Mouse (Mus musculus): Measurements from ENCODE around the gene Akirin1. TPM values are rescaled to one million over a fixed set of nuclear protein-coding genes. Genes with fewer than 3 reads are reported as not detected.

The Akirin1 gene
- polyA plus RNA-seq, 1 experiment from 2014 or later = 48.2 TPM

Other genes with a start within 250 kb of the Akirin1 start
- 43.2 and 47.4 TPM in 2 replicates for gene Macf1, start 66.0 kb downstream of the Akirin1 start, polyA plus RNA-seq (2015; fragmentation: Nextera tagmentation; extraction: Ambion mirVana)
- 305 and 309 TPM in 2 replicates for gene Ndufs5, start 32.1 kb downstream of the Akirin1 start, polyA plus RNA-seq (2015; fragmentation: Nextera tagmentation; extraction: Ambion mirVana)
- 7.1 and 7.4 TPM in 2 replicates for gene Rhbdl2, start 37.5 kb upstream of the Akirin1 start, polyA plus RNA-seq (2015; fragmentation: Nextera tagmentation; extraction: Ambion mirVana)
- 0.15 TPM in 1 of 2 replicates, not detected in the other for gene 4933427I04Rik, start 109.3 kb upstream of the Akirin1 start, polyA plus RNA-seq (2015; fragmentation: Nextera tagmentation; extraction: Ambion mirVana)
- 67.2 and 67.5 TPM in 2 replicates for gene Mycbp, start 154.5 kb upstream of the Akirin1 start, polyA plus RNA-seq (2015; fragmentation: Nextera tagmentation; extraction: Ambion mirVana)
- 48.6 and 55.2 TPM in 2 replicates for gene Rragc, start 167.1 kb upstream of the Akirin1 start, polyA plus RNA-seq (2015; fragmentation: Nextera tagmentation; extraction: Ambion mirVana)
- not detected in 2 replicates for gene 4930535I16Rik, start 167.7 kb upstream of the Akirin1 start, polyA plus RNA-seq (2015; fragmentation: Nextera tagmentation; extraction: Ambion mirVana)

Data from limb, embryonic 15.5 days (tissue).